Mouse (Mus musculus) MEL (cell line): ENCODE measurements around the gene Lrrc59. TPM values are rescaled to one million over a fixed set of nuclear protein-coding genes. Genes with fewer than 3 reads are reported as not detected.

Experiments used
- DNase-seq: peaks from one replicate; pipeline ENCODE4 v3.0.0; 2011; ENCODE audit warnings: low read depth, low spot score
- H3K27ac ChIP-seq: 2 replicates; pipeline ENCODE4 v1.5.1; 2012; ENCODE audit warnings: low read depth, mild to moderate bottlenecking, control low read depth, low read length, moderate library complexity; ENCODE audit not compliant: control insufficient read depth
- H3K27me3 ChIP-seq, 2 experiments: fragments of 150-350 bp in 1 of 2; sonication (generic) in 1 of 2; 2 replicates each; pipeline ENCODE4 v1.6.1; 2012; ENCODE audit warnings: low read length in 2 of 2, mild to moderate bottlenecking in 2 of 2, improper control_type of control experiment in 1 of 2, moderate library complexity in 1 of 2; ENCODE audit not compliant: insufficient read depth in 2 of 2, control insufficient read depth in 1 of 2
- H3K36me3 ChIP-seq, 2 experiments: 2 replicates each; pipeline ENCODE4 v1.6.1; 2012 to 2014; ENCODE audit warnings: low read length in 2 of 2, improper control_type of control experiment in 1 of 2, inconsistent platforms in 1 of 2, mild to moderate bottlenecking in 1 of 2; ENCODE audit not compliant: insufficient read depth in 2 of 2, control insufficient read depth in 1 of 2
- H3K4me1 ChIP-seq, 2 experiments: fragments of 150-350 bp in 1 of 2; sonication (generic) in 1 of 2; 2 replicates each; pipeline ENCODE4 v1.6.1; 2012; ENCODE audit warnings: low read length in 2 of 2, improper control_type of control experiment in 1 of 2, mild to moderate bottlenecking in 1 of 2; ENCODE audit not compliant: insufficient read depth in 2 of 2, control insufficient read depth in 1 of 2
- H3K4me3 ChIP-seq, 2 experiments: fragments of 150-350 bp in 1 of 2; sonication (generic) in 1 of 2; 2 replicates each; pipeline ENCODE4 v1.5.1; 2012; ENCODE audit warnings: low read depth in 2 of 2, low read length in 2 of 2, mild to moderate bottlenecking in 2 of 2, moderate library complexity in 2 of 2, control low read depth in 1 of 2, improper control_type of control experiment in 1 of 2; ENCODE audit not compliant: control insufficient read depth in 1 of 2, insufficient read depth in 1 of 2
- H3K79me2 ChIP-seq: 2 replicates; pipeline ENCODE4 v1.6.1; 2012; ENCODE audit warnings: mild to moderate bottlenecking, low read length, moderate library complexity; ENCODE audit not compliant: control insufficient read depth, poor library complexity, insufficient read depth
- H3K9ac ChIP-seq: 2 replicates; pipeline ENCODE4 v1.6.1; 2012; ENCODE audit warnings: low read depth, mild to moderate bottlenecking, control low read depth, low read length, moderate library complexity; ENCODE audit not compliant: control insufficient read depth, poor library complexity, severe bottlenecking
- H3K9me3 ChIP-seq: fragments of 150-350 bp; sonication (generic); replicated peaks from 2 replicates; pipeline ENCODE4 v1.6.1; 2012; ENCODE audit warnings: mild to moderate bottlenecking, low read length, improper control_type of control experiment, moderate library complexity; ENCODE audit not compliant: insufficient read depth
- BHLHE40 ChIP-seq: IDR thresholded peaks from 2 replicates; pipeline ENCODE4 v1.6.1; 2012; ENCODE audit warnings: low read depth, mild to moderate bottlenecking, inconsistent platforms, low read length, improper control_type of control experiment, borderline replicate concordance
- CHD1 ChIP-seq: IDR thresholded peaks from 2 replicates; pipeline ENCODE4 v1.6.1; 2012; ENCODE audit warnings: low read depth, mild to moderate bottlenecking, inconsistent platforms, low read length, improper control_type of control experiment
- CTCF ChIP-seq, 3 experiments: IDR thresholded peaks in 2 of 3; conservative IDR thresholded peaks in 1 of 3; 2 replicates each; pipeline ENCODE4 v1.5.1; 2011 to 2012; ENCODE audit warnings: low read length in 3 of 3, low read depth in 2 of 3, mild to moderate bottlenecking in 2 of 3, improper control_type of control experiment in 1 of 3, inconsistent platforms in 1 of 3, mixed read lengths in 1 of 3, moderate library complexity in 1 of 3; ENCODE audit not compliant: control insufficient read depth in 1 of 3, insufficient read depth in 1 of 3, poor library complexity in 1 of 3, severe bottlenecking in 1 of 3
- ELF1 ChIP-seq: IDR thresholded peaks from 2 replicates; pipeline ENCODE4 v1.6.1; 2014; ENCODE audit warnings: low read depth, mild to moderate bottlenecking, inconsistent platforms, low read length, improper control_type of control experiment, moderate library complexity
- ETS1 ChIP-seq: IDR thresholded peaks from 2 replicates; pipeline ENCODE4 v1.6.1; 2012; ENCODE audit warnings: low read depth, mild to moderate bottlenecking, inconsistent platforms, low read length, improper control_type of control experiment, moderate library complexity
- GABPA ChIP-seq: IDR thresholded peaks from 2 replicates; pipeline ENCODE4 v1.6.1; 2012; ENCODE audit warnings: low read depth, mild to moderate bottlenecking, inconsistent platforms, low read length, improper control_type of control experiment, moderate library complexity
- GATA1 ChIP-seq: IDR thresholded peaks from 2 replicates; pipeline ENCODE4 v1.6.1; 2011; ENCODE audit warnings: low read depth, low read length, improper control_type of control experiment
- HCFC1 ChIP-seq: IDR thresholded peaks from 2 replicates; pipeline ENCODE4 v1.6.1; 2012; ENCODE audit warnings: low read depth, mild to moderate bottlenecking, inconsistent platforms, low read length, improper control_type of control experiment, moderate library complexity
- JUND ChIP-seq: IDR thresholded peaks from 2 replicates; pipeline ENCODE4 v1.6.1; 2011; ENCODE audit warnings: low read depth, mild to moderate bottlenecking, improper control_type of control experiment, low read length
- KAT2A ChIP-seq: conservative IDR thresholded peaks from 2 replicates; pipeline ENCODE4 v1.6.1; 2012; ENCODE audit warnings: low read depth, low read length, improper control_type of control experiment, inconsistent platforms
- MAFK ChIP-seq: IDR thresholded peaks from 2 replicates; pipeline ENCODE4 v1.6.1; 2011; ENCODE audit warnings: low read depth, mild to moderate bottlenecking, low read length, improper control_type of control experiment, borderline replicate concordance
- MAX ChIP-seq: IDR thresholded peaks from 2 replicates; pipeline ENCODE4 v1.6.1; 2011; ENCODE audit warnings: low read length, improper control_type of control experiment
- MAZ ChIP-seq: IDR thresholded peaks from 2 replicates; pipeline ENCODE4 v1.6.1; 2012; ENCODE audit warnings: low read depth, mild to moderate bottlenecking, inconsistent platforms, low read length, improper control_type of control experiment
- MEF2A ChIP-seq: IDR thresholded peaks from 2 replicates; pipeline ENCODE4 v1.6.1; 2014; ENCODE audit warnings: low read depth, mild to moderate bottlenecking, inconsistent platforms, low read length, improper control_type of control experiment; ENCODE audit not compliant: poor library complexity, insufficient replicate concordance, severe bottlenecking; ENCODE audit errors: extremely low read depth
- MXI1 ChIP-seq: IDR thresholded peaks from 2 replicates; pipeline ENCODE4 v1.6.1; 2011; ENCODE audit warnings: mild to moderate bottlenecking, low read depth, low read length, improper control_type of control experiment
- MYB ChIP-seq: IDR thresholded peaks from 2 replicates; pipeline ENCODE4 v1.6.1; 2011; ENCODE audit warnings: mild to moderate bottlenecking, low read depth, low read length, improper control_type of control experiment
- MYC ChIP-seq: IDR thresholded peaks from 2 replicates; pipeline ENCODE4 v1.6.1; 2011; ENCODE audit warnings: low read depth, mild to moderate bottlenecking, low read length, improper control_type of control experiment, moderate library complexity
- NELFE ChIP-seq: IDR thresholded peaks from 2 replicates; pipeline ENCODE4 v1.6.1; 2011; ENCODE audit warnings: low read depth, low read length, improper control_type of control experiment
- NRF1 ChIP-seq: IDR thresholded peaks from 2 replicates; pipeline ENCODE4 v1.6.1; 2014; ENCODE audit warnings: low read depth, mild to moderate bottlenecking, inconsistent platforms, low read length, improper control_type of control experiment, moderate library complexity; ENCODE audit not compliant: poor library complexity, insufficient read depth, severe bottlenecking
- POLR2A ChIP-seq, 2 experiments: IDR thresholded peaks; 2 replicates each; pipeline ENCODE4 v1.6.1; 2011 to 2012; ENCODE audit warnings: low read length in 2 of 2, mild to moderate bottlenecking in 2 of 2, control low read depth in 1 of 2, improper control_type of control experiment in 1 of 2, low read depth in 1 of 2, moderate library complexity in 1 of 2; ENCODE audit not compliant: control insufficient read depth in 1 of 2, insufficient read depth in 1 of 2, poor library complexity in 1 of 2
- POLR2AphosphoS2 ChIP-seq: IDR thresholded peaks from 2 replicates; pipeline ENCODE4 v1.6.1; 2011; ENCODE audit warnings: low read length, improper control_type of control experiment
- POLR2AphosphoS5 ChIP-seq: IDR thresholded peaks from 2 replicates; pipeline ENCODE4 v1.6.1; 2012; ENCODE audit warnings: low read depth, borderline replicate concordance, mild to moderate bottlenecking, inconsistent platforms, low read length, moderate library complexity, mixed read lengths
- RAD21 ChIP-seq: IDR thresholded peaks from 2 replicates; pipeline ENCODE4 v1.6.1; 2011; ENCODE audit warnings: mild to moderate bottlenecking, low read depth, low read length, improper control_type of control experiment
- SIN3A ChIP-seq: IDR thresholded peaks from 2 replicates; pipeline ENCODE4 v1.6.1; 2012; ENCODE audit warnings: low read length, improper control_type of control experiment, inconsistent platforms
- SMC3 ChIP-seq: IDR thresholded peaks from 2 replicates; pipeline ENCODE4 v1.6.1; 2011; ENCODE audit warnings: low read depth, low read length, improper control_type of control experiment
- TAL1 ChIP-seq: IDR thresholded peaks from 2 replicates; pipeline ENCODE4 v1.6.1; 2012; ENCODE audit warnings: mild to moderate bottlenecking, inconsistent platforms, low read length, moderate library complexity, mixed read lengths
- TBP ChIP-seq: IDR thresholded peaks from 2 replicates; pipeline ENCODE4 v1.8.0; 2011; ENCODE audit warnings: low read depth, low read length, improper control_type of control experiment
- TCF12 ChIP-seq: IDR thresholded peaks from 2 replicates; pipeline ENCODE4 v1.6.1; 2014; ENCODE audit warnings: low read depth, mild to moderate bottlenecking, inconsistent platforms, low read length, improper control_type of control experiment, moderate library complexity
- UBTF ChIP-seq: IDR thresholded peaks from 2 replicates; pipeline ENCODE4 v1.6.1; 2012; ENCODE audit warnings: low read depth, mild to moderate bottlenecking, inconsistent platforms, low read length, improper control_type of control experiment, moderate library complexity, borderline replicate concordance; ENCODE audit not compliant: insufficient read depth
- USF1 ChIP-seq: IDR thresholded peaks from 2 replicates; pipeline ENCODE4 v1.6.1; 2014; ENCODE audit warnings: low read depth, mild to moderate bottlenecking, inconsistent platforms, low read length, improper control_type of control experiment, moderate library complexity
- USF2 ChIP-seq, 2 experiments: IDR thresholded peaks; 2 replicates each; pipeline ENCODE4 v1.6.1; 2011 to 2012; ENCODE audit warnings: improper control_type of control experiment in 2 of 2, low read length in 2 of 2, borderline replicate concordance in 1 of 2, inconsistent platforms in 1 of 2, low read depth in 1 of 2, mild to moderate bottlenecking in 1 of 2; ENCODE audit not compliant: insufficient read depth in 1 of 2
- ZC3H11A ChIP-seq: IDR thresholded peaks from 2 replicates; pipeline ENCODE4 v1.6.1; 2012; ENCODE audit warnings: low read depth, mild to moderate bottlenecking, inconsistent platforms, low read length, improper control_type of control experiment
- ZKSCAN1 ChIP-seq: IDR thresholded peaks from 2 replicates; pipeline ENCODE4 v1.6.1; 2012; ENCODE audit warnings: low read depth, mild to moderate bottlenecking, inconsistent platforms, low read length, improper control_type of control experiment, moderate library complexity
- ZMIZ1 ChIP-seq: IDR thresholded peaks from 2 replicates; pipeline ENCODE4 v1.6.1; 2012; ENCODE audit warnings: low read depth, mild to moderate bottlenecking, inconsistent platforms, low read length, improper control_type of control experiment, moderate library complexity
- ZNF384 ChIP-seq: IDR thresholded peaks from 2 replicates; pipeline ENCODE4 v1.6.1; 2012; ENCODE audit warnings: low read depth, mild to moderate bottlenecking, inconsistent platforms, low read length, improper control_type of control experiment
- polyA plus RNA-seq, 2 experiments: library from polyadenylated mRNA; stranded (reverse) in 1 of 2; unstranded in 1 of 2; fragments of >175 nt in 1 of 2; fragments of >200 nt in 1 of 2; gene quantifications; 2 replicates each; pipeline versions ENCODE4 v1.2.1 to v1.2.4; 2012; ENCODE audit warnings: low replicate concordance in 2 of 2, low read depth in 1 of 2; ENCODE audit not compliant: insufficient read length in 2 of 2, insufficient read depth in 1 of 2, missing spikeins in 1 of 2
- total RNA-seq: library from RNA; depleted of rRNA; stranded (reverse); fragments of 300-350 nt; gene quantifications from 2 replicates; pipeline ENCODE4 v1.2.3, GENCODE M21; 2012; rRNA removed

Gene Lrrc59
- total RNA-seq (423 and 464 TPM in 2 replicates), polyA plus RNA-seq (100 to 1,000 TPM; 486 to 633 TPM)

DNA sequence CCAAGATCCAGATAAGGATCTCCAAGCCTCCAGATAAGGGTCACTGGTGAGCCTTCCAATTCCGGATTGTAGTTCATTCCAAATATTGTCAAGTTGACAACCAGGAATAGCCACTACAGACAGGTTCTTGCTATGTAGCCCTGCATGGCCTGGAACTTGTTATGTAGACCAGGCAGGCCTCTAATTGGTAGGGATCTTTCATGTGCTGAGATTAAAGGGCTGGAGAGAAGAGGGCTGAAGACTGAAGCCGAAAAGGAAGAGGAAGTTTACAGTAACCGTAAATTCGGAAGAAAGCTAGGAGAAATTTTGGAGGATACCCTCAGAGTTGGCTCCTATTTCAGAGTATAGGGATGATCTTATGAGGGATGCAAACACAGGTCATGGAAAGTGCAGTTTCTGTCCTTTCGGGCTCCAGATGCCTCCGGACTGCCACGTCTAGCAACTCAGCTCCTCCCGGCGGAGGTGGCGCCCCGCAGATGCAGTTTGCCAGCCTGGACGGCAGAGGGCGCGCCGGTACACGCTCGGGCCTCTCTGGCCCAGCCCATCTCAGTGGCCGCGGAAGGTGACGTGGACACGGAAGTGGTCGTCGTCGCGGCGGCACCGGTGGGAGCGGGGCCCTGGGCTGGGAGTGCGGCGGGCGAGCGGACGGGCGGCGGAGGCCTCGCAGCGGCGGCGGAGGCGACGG, at the start of gene Lrrc59:
TSS of gene Lrrc59 (plus strand) at position 569 of the 685 bp plus-strand sequence.
- H3K36me3 ChIP-seq = peaks cover 14 to 25% of the 10 kb centered on the region in 2 experiments
- peak within 1 kb of the TSS; percentile 78 for H3K27ac ChIP-seq
- peak within 1 kb of the TSS; percentile 97 for H3K9ac ChIP-seq
- no peaks in the 10 kb centered on the region for H3K9me3 ChIP-seq
- H3K27me3 ChIP-seq = no peaks in the 10 kb centered on the region
- DNase-seq = peak; percentile 97
- H3K4me3 ChIP-seq = peak within 1 kb of the TSS; percentile 97 to 98
- peaks cover 32% of the 10 kb centered on the region for H3K79me2 ChIP-seq
- H3K4me1 ChIP-seq = peaks cover 4 to 8% of the 10 kb centered on the region in 2 experiments
- TF ChIP-seq MAFK (no peak), MXI1 (no peak), USF1 (peak; percentile 57), POLR2A (IDR thresholded peaks at IDR 0.05; ENCODE audit: control insufficient read depth in 1 of 2, insufficient read depth in 1 of 2, low read depth in 1 of 2, low read length in 2 of 2, poor library complexity in 1 of 2) (peak; percentile 82 to 88), ZKSCAN1 (no peak), BHLHE40 (peak; percentile 70; the same call in 1 of the 2 replicates), JUND (no peak), NELFE (peak; percentile 87), POLR2AphosphoS5 (no peak), ZNF384 (0 out of 2 replicates have a peak, but pooled peaks have one; percentile 29), ETS1 (peak; percentile 74; the same call in 1 of the 2 replicates), GABPA (peak; percentile 87; the same call in 1 of the 2 replicates), KAT2A (peak; percentile 79), SMC3 (peak; percentile 24; the same call in 1 of the 2 replicates), TBP (peak; percentile 74; the same call in 1 of the 2 replicates), ELF1 (peak; percentile 98), TAL1 (no peak), CTCF (IDR thresholded peaks at IDR 0.05 in 2 of 3, conservative IDR thresholded peaks at IDR 0.05 in 1 of 3; ENCODE audit: control insufficient read depth in 1 of 3, insufficient read depth in 1 of 3, low read depth in 2 of 3, low read length in 3 of 3, poor library complexity in 1 of 3, severe bottlenecking in 1 of 3) (peak; percentile 80 to 100 (median 99)), MAZ (peak; percentile 67; the same call in 1 of the 2 replicates), TCF12 (peak; percentile 77), CHD1 (no peak), RAD21 (no peak), MAX (peak; percentile 72; the same call in 1 of the 2 replicates), NRF1 (no peak), POLR2AphosphoS2 (no peak), ZMIZ1 (peak; percentile 36; the same call in 1 of the 2 replicates), MEF2A (no peak), USF2 (IDR thresholded peaks at IDR 0.05; ENCODE audit: borderline replicate concordance in 1 of 2, insufficient read depth in 1 of 2, low read depth in 1 of 2, low read length in 2 of 2) (no peak), MYC (peak; percentile 65; the same call in 1 of the 2 replicates), MYB (no peak), ZC3H11A (no peak), UBTF (no peak), SIN3A (peak; percentile 91), HCFC1 (peak; percentile 94), GATA1 (no peak)
